Mouse (Mus musculus): ENCODE measurements around the gene Rac2.
A peak's percentile ranks its signal among the peaks of the same experiment; 100 is the strongest.

The Rac2 gene

GRCm38 (mm10) chr15:78515759-78516158 is 56.8 kb downstream of the Rac2 start:
- peak; percentile 15 for DNase-seq

- DNase-seq = peak; percentile 85
Measured at GRCm38 (mm10) chr15:78514393-78515146, 58.0 kb downstream of the Rac2 start.

GRCm38 (mm10) chr15:78513019-78513418 is 59.6 kb downstream of the Rac2 start:
- DNase-seq = no peak

- no peak for DNase-seq
Measured at GRCm38 (mm10) chr15:78511951-78512350, 60.6 kb downstream of the Rac2 start.

- DNase-seq = no peak
Measured at GRCm38 (mm10) chr15:78510736-78511135, 61.8 kb downstream of the Rac2 start.

- no peak for DNase-seq
Measured at GRCm38 (mm10) chr15:78510121-78510576, 62.4 kb downstream of the Rac2 start.

GRCm38 (mm10) chr15:78509297-78509899 is 63.2 kb downstream of the Rac2 start:
- no peak for DNase-seq
